Mouse (Mus musculus): Measurements from ENCODE around the gene Tnnt2. TPM values are rescaled to one million over a fixed set of nuclear protein-coding genes. Genes with fewer than 3 reads are reported as not detected.
A peak's percentile ranks its signal among the peaks of the same experiment; 100 is the strongest.

Tnnt2 gene
- polyA plus RNA-seq, 1 experiment from 2014 or later: 12.1 TPM

DNA sequence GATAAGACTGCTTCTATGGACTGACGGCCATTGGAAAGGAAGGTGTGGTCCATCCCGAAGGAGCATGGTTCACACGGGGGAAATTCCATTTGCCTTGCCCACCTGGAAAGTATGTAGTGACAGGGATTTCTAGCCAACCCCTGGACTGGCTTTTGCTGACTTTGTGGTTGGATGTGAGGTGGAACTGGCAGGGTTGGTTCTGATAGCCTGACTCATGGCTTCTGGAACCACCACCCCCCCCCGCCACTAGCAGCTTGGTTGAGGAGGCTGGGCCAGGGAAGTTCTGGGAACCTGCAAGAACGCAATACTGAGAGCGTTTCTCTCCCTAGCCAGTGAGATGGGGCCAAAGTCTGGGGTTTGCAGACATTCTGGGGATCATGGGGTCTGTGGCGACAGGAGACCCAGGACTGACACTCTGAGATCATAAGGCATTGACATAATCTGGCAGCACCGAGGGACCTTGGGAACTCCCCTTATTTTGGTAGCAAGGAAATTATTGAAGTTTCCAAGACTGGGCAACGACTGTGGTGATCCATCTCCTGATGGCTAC lies 27.7 kb downstream of the Tnnt2 start:
- Histone ChIP-seq H3K4me2 (no peak overlapping the region), H3K27ac (no peak overlapping the region), H3K27me3 (0 out of 2 replicates have a peak, but pooled peaks cover 6% of the 10 kb centered on the region), H3K36me3 (no peaks in the 10 kb centered on the region), H3K9me3 (no peaks in the 10 kb centered on the region), H3K4me1 (replicated peaks) (no peaks in the 10 kb centered on the region), H3K4me3 (no peak overlapping the region), H3K9ac (no peak overlapping the region)
- ATAC-seq (ENCODE audit: low FRiP score): no peak
- WGBS: 88% methylated on average over 9 of the region's 9 CpGs

DNA sequence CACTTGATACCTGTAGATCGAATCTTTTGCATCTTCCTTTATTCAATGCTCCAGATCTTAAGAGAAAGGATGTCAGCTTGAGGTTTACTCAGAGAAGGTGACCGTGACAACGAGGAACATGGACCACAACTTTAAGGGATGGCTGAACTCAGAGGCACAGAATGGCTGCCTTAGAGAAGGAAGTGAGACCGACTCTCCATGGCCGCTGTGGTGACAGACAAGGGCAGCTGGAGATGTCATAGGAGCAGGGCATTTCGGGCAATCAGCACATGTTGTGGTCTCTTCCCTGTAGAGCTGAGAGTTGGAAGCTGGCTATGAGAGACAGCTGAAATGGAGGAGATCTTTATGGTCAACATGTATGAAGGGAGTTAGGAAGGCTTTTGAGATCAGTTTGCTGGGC lies 28.7 kb downstream of the Tnnt2 start:
- H3K27me3 ChIP-seq: 0 out of 2 replicates have a peak, but pooled peaks cover 6% of the 10 kb centered on the region
- no peaks in the 10 kb centered on the region for H3K4me1 ChIP-seq (replicated peaks)
- H3K27ac ChIP-seq: no peak overlapping the region
- H3K9ac ChIP-seq: no peak overlapping the region
- H3K4me2 ChIP-seq: no peak overlapping the region
- H3K4me3 ChIP-seq: no peak overlapping the region
- H3K36me3 ChIP-seq: no peaks in the 10 kb centered on the region
- no peaks in the 10 kb centered on the region for H3K9me3 ChIP-seq
- ATAC-seq (ENCODE audit: low FRiP score): no peak
- 87% methylated on average over 6 of the region's 6 CpGs for WGBS

DNA sequence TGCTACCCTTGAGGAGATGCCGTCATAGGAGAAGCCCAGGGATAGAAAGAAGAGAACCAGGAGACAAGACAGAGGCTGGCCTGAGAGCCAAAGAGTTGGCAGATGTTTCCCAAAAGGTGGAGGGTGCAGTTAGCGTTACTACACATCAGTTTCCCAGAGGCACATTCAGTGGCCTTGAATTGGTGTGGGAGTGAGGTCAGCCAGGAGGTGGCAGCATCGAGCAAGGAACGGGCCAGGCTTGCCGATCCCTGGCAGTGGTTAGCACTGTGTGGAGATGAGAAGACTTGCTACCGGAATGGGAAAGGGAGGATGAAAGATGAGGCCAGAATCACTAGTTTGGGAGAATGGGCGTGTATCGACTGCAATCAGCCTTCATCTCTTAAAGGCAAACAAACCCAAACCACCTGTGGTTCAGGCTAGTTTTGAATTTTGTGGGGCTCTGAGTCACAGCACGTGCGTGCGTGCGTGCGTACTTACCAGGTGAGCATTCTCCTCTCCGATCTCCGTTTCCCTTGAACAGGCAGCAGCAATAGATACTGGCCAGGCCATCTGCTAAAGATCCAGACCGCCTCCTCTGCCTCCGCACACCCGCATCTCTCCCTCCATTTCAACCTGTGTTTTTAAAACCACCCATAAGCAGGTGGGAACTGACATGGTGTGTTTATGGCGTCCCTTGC lies 29.5 kb downstream of the Tnnt2 start:
- H3K4me3 ChIP-seq: no peak overlapping the region
- no peaks in the 10 kb centered on the region for H3K36me3 ChIP-seq
- 54% methylated on average over 19 of the region's 19 CpGs for WGBS
- H3K27ac ChIP-seq: no peak overlapping the region
- peak; percentile 84 for ATAC-seq (ENCODE audit: low FRiP score)
- no peaks in the 10 kb centered on the region for H3K9me3 ChIP-seq
- no peak overlapping the region for H3K4me2 ChIP-seq
- H3K9ac ChIP-seq: no peak overlapping the region
- H3K27me3 ChIP-seq: 0 out of 2 replicates have a peak, but pooled peaks cover 6% of the 10 kb centered on the region
- no peaks in the 10 kb centered on the region for H3K4me1 ChIP-seq (replicated peaks)

DNA sequence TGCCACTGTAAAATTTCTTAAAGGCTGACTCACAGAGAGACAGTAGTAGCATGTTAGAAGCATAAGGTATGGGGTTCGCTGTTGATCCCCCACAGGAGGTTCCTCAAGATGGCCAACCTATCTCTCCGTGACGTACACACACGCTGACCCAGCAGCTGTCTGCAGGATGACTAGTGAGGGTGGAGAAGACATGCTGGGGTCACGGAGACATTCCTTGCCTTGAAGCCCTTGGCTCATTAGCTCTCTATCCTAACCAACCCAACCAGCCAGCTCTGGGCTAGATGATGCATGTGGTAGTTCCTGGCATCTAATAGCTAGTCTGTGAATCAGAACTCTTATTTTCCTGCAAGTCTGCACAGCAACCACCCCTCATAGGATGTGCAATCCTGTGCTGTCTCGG lies 32.4 kb downstream of the Tnnt2 start:
- H3K36me3 ChIP-seq: no peaks in the 10 kb centered on the region

DNA sequence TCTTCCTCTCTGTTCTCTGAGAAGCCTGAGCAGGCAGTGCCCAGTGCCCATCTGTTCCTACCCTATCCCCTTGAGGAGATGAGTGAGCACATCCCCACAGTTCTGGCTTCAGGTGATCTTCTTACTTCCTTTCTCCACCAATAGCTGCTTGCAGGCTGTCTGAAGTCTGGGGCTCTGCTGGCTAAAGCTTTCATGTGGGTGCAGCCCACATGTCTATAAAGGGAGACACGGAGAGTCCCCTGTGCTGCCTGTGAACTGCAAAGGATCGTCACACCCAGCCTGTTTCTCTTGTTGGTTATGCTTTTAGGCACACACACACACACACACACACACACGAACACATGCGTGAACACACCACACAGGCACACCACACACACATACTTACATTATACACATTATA lies 36.8 kb downstream of the Tnnt2 start:
- Histone ChIP-seq H3K4me1 (replicated peaks) (no peaks in the 10 kb centered on the region), H3K27me3 (no peaks in the 10 kb centered on the region), H3K9ac (no peak overlapping the region), H3K4me2 (no peak overlapping the region), H3K36me3 (no peaks in the 10 kb centered on the region), H3K9me3 (no peaks in the 10 kb centered on the region), H3K27ac (no peak overlapping the region), H3K4me3 (no peak overlapping the region)
- WGBS: 87% methylated on average over 4 of the region's 4 CpGs
- no peak for ATAC-seq (ENCODE audit: low FRiP score)

More for the DNA sequence above, 32.4 kb downstream of the Tnnt2 start:
- H3K9ac ChIP-seq: no peak overlapping the region
- ATAC-seq (ENCODE audit: low FRiP score): no peak
- no peaks in the 10 kb centered on the region for H3K4me1 ChIP-seq (replicated peaks)
- no peaks in the 10 kb centered on the region for H3K9me3 ChIP-seq
- no peak overlapping the region for H3K27ac ChIP-seq
- 0 out of 2 replicates have a peak, but pooled peaks cover 6% of the 10 kb centered on the region for H3K27me3 ChIP-seq
- whole genome bisulfite sequencing: 89% methylated on average over 6 of the region's 6 CpGs
- H3K4me2 ChIP-seq: no peak overlapping the region
- H3K4me3 ChIP-seq: no peak overlapping the region

- ATAC-seq (ENCODE audit: low FRiP score): no peak
- Histone ChIP-seq H3K36me3 (no peaks in the 10 kb centered on the region), H3K4me2 (no peak overlapping the region), H3K27ac (no peak overlapping the region), H3K4me1 (replicated peaks) (no peaks in the 10 kb centered on the region), H3K4me3 (no peak overlapping the region), H3K9me3 (no peaks in the 10 kb centered on the region), H3K27me3 (no peaks in the 10 kb centered on the region), H3K9ac (no peak overlapping the region)
- 85% methylated on average over 2 of the region's 2 CpGs for WGBS
Measured at GRCm38 (mm10) chr1:135877248-135877647, 41.1 kb downstream of the Tnnt2 start.

GRCm38 (mm10) chr1:135882385-135883109 lies 46.4 kb downstream of the Tnnt2 start:
- Histone ChIP-seq H3K36me3 (no peaks in the 10 kb centered on the region), H3K4me3 (no peak overlapping the region), H3K9me3 (no peaks in the 10 kb centered on the region), H3K4me1 (replicated peaks) (no peaks in the 10 kb centered on the region), H3K9ac (no peak overlapping the region), H3K27me3 (no peaks in the 10 kb centered on the region), H3K4me2 (no peak overlapping the region), H3K27ac (no peak overlapping the region)
- 76% methylated on average over 10 of the region's 10 CpGs for WGBS
- ATAC-seq (ENCODE audit: low FRiP score): no peak

DNA sequence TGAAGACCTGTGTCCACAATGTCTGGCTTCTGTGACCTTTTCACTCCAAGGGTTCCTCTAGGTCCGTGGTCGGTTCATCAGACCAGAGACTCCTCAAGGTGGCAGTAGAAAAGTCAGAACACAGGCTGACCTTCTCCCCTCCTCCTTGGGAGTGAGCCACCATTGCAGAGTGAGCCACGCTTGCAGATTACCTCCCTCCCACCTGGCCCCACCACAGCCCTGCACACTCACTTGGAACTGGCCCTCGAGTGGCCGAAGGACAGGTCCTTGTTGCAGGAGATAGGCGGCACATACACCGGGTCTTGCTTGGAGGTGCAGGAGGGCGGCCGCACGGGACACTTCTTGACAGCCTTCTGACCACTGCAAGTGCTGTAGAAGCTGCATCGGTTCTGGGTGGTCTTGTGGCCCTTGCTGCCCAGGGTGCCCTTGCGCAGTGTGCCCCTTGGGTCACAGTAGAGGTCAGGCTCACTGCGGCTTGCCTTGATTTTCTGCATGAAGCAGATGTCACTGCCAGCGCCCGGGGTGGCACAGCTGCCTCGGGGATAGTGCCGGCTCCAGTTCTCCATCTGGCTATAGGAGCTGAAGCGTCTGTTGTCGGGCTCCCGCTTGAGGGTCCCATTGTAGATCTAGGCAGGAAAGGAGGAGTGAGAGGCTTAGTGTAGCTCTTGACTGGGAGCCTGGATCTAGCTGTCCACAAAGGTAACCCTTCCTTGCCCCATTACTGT lies 53.5 kb downstream of the Tnnt2 start:
- Histone ChIP-seq H3K4me3 (no peak overlapping the region), H3K4me2 (no peak overlapping the region), H3K9me3 (no peaks in the 10 kb centered on the region), H3K9ac (no peak overlapping the region), H3K4me1 (replicated peaks) (peaks cover 5% of the 10 kb centered on the region; the same call in 1 of the 2 replicates), H3K27me3 (0 out of 2 replicates have a peak, but pooled peaks cover under 1% of the 10 kb centered on the region), H3K36me3 (no peaks in the 10 kb centered on the region), H3K27ac (no peak overlapping the region)
- no peak for ATAC-seq (ENCODE audit: low FRiP score)
- WGBS: 75% methylated on average over 20 of the region's 20 CpGs

DNA sequence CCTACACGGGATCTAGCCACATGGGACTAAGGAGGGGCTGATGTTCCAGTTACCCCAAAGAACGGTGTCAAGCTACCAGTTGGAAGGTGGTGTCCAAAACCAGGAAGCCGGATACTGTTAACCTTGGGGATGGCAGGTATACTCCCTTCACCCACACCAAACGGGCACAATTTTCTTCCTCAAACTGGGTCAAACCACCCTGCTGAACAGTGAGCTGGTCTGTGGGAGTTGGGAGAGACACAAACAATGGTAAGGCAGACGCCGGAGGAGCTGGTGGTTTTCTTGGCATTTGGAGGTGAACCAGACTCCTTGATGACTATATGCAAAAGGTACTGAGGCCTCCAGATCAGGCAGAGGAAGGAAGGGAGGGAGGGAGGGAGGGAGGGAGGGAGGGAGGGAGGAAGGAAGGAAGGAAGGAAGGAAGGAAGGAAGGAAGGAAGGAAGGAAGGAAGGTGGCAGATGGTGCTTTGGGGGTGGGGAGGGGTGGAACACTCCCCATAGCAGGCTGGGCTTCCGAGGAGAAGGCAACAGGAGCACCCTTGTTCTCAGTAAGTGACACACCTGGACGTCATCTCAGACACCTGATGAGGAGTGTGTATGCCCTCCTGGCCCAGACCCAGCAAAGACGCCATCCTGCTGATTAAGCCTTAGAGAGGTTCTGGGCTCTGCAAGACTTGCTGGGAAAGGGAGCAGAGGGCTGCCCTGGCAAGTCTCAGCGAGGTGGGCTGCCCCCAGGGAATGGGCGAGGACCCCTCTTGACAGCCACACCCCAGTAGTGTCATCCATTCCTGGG lies 55.5 kb downstream of the Tnnt2 start:
- ATAC-seq (ENCODE audit: low FRiP score): no peak
- Histone ChIP-seq H3K4me2 (no peak overlapping the region), H3K27me3 (0 out of 2 replicates have a peak, but pooled peaks cover 2% of the 10 kb centered on the region), H3K4me3 (no peak overlapping the region), H3K36me3 (no peaks in the 10 kb centered on the region), H3K27ac (no peak overlapping the region), H3K4me1 (replicated peaks) (peaks cover 5% of the 10 kb centered on the region; the same call in 1 of the 2 replicates), H3K9me3 (no peaks in the 10 kb centered on the region), H3K9ac (no peak overlapping the region)
- WGBS: 84% methylated on average over 11 of the region's 11 CpGs

- WGBS: 66% methylated on average over 6 of the region's 6 CpGs
- ATAC-seq (ENCODE audit: low FRiP score): no peak
- Histone ChIP-seq H3K4me2 (no peak overlapping the region), H3K4me1 (replicated peaks) (peaks cover 5% of the 10 kb centered on the region; the same call in 1 of the 2 replicates), H3K27ac (no peak overlapping the region), H3K4me3 (no peak overlapping the region), H3K27me3 (0 out of 2 replicates have a peak, but pooled peaks cover 2% of the 10 kb centered on the region), H3K9ac (no peak overlapping the region), H3K36me3 (no peaks in the 10 kb centered on the region), H3K9me3 (no peaks in the 10 kb centered on the region)
Measured at GRCm38 (mm10) chr1:135892233-135892632, 56.1 kb downstream of the Tnnt2 start.

DNA sequence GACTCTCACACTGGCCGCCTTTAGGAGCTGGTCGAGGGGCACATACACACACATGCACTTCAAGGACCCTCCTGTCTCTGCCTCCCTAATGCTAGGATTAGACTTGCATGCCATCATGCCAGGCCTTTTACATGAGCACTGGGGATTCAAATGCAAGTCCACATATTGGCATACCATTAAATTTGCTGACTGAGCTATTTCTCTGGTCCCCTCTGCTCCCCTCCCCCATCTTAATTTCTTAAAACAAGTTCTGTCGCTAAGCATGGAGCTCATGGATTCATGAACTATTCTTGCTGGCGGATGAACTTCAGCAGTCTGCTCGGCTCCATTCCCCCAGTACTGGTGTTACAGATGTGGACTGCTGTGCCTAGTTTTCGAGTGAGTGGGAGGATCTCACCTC lies 56.6 kb downstream of the Tnnt2 start:
- ATAC-seq (ENCODE audit: low FRiP score): no peak
- Histone ChIP-seq H3K9me3 (no peaks in the 10 kb centered on the region), H3K4me2 (no peak overlapping the region), H3K4me1 (replicated peaks) (peaks cover 5% of the 10 kb centered on the region; the same call in 1 of the 2 replicates), H3K9ac (no peak overlapping the region), H3K27ac (no peak overlapping the region), H3K36me3 (no peaks in the 10 kb centered on the region), H3K4me3 (no peak overlapping the region), H3K27me3 (0 out of 2 replicates have a peak, but pooled peaks cover 2% of the 10 kb centered on the region)
- WGBS: 87% methylated on average over 6 of the region's 6 CpGs

All from hindbrain, embryonic 13.5 days (tissue).